Mouse (Mus musculus): ENCODE data around the gene Cacna1g. TPM values are rescaled to one million over a fixed set of nuclear protein-coding genes. Genes with fewer than 3 reads are reported as not detected.

The Cacna1g gene
- polyA plus RNA-seq, 1 experiment from 2014 or later = 30.5 TPM

- Histone ChIP-seq H3K4me2 (ENCODE audit: low read depth, low read length) (peak overlapping the region; percentile 61), H3K36me3 (ENCODE audit: control insufficient read depth, insufficient read depth, low read length) (no peaks in the 10 kb centered on the region), H3K27me3 (replicated peaks; ENCODE audit: control insufficient read depth, insufficient read depth, low read length) (peaks cover 11% of the 10 kb centered on the region; the same call in 1 of the 2 replicates), H3K4me1 (ENCODE audit: control insufficient read depth, insufficient read depth, low read length) (peaks cover 37% of the 10 kb centered on the region), H3K4me3 (ENCODE audit: low read depth, low read length) (peak overlapping the region; percentile 81), H3K9me3 (ENCODE audit: control insufficient read depth, low read length) (no peaks in the 10 kb centered on the region), H3K9ac (ENCODE audit: low read depth, low read length) (peak overlapping the region; percentile 92), H3K27ac (replicated peaks; ENCODE audit: low read depth, low read length) (peak overlapping the region; percentile 97)
- ATAC-seq (ENCODE audit: low read depth) (no peak), DNase-seq (ENCODE audit: low spot score) (no peak)
- under 1% methylated on average over 35 of the region's 52 CpGs for whole genome bisulfite sequencing
These were observed 887 bp downstream of the Cacna1g start for GRCm38 (mm10) chr11:94472916-94473706.

- WGBS = 2% methylated on average over 15 of the region's 15 CpGs
- no peaks in the 10 kb centered on the region for H3K9me3 ChIP-seq (ENCODE audit: control insufficient read depth, low read length)
- peak overlapping the region; percentile 61 for H3K4me2 ChIP-seq (ENCODE audit: low read depth, low read length)
- no peaks in the 10 kb centered on the region for H3K36me3 ChIP-seq (ENCODE audit: control insufficient read depth, insufficient read depth, low read length)
- H3K4me3 ChIP-seq (ENCODE audit: low read depth, low read length) = peak overlapping the region; percentile 81
- peak; percentile 80 for DNase-seq (ENCODE audit: low spot score)
- H3K4me1 ChIP-seq (ENCODE audit: control insufficient read depth, insufficient read depth, low read length) = peaks cover 42% of the 10 kb centered on the region
- peak overlapping the region; percentile 97 for H3K27ac ChIP-seq (replicated peaks; ENCODE audit: low read depth, low read length)
- peak overlapping the region; percentile 92 for H3K9ac ChIP-seq (ENCODE audit: low read depth, low read length)
- ATAC-seq (ENCODE audit: low read depth) = no peak
- peaks cover 11% of the 10 kb centered on the region; the same call in 1 of the 2 replicates for H3K27me3 ChIP-seq (replicated peaks; ENCODE audit: control insufficient read depth, insufficient read depth, low read length)
These were observed 1.4 kb downstream of the Cacna1g start for GRCm38 (mm10) chr11:94472585-94472915.

GRCm38 (mm10) chr11:94471740-94472584, 2.0 kb downstream of the Cacna1g start:
- H3K4me2 ChIP-seq (ENCODE audit: low read depth, low read length) = peak overlapping the region; percentile 61
- H3K9me3 ChIP-seq (ENCODE audit: control insufficient read depth, low read length) = no peaks in the 10 kb centered on the region
- peaks cover 48% of the 10 kb centered on the region for H3K4me1 ChIP-seq (ENCODE audit: control insufficient read depth, insufficient read depth, low read length)
- DNase-seq (ENCODE audit: low spot score) (peak; percentile 51), ATAC-seq (ENCODE audit: low read depth) (no peak)
- H3K36me3 ChIP-seq (ENCODE audit: control insufficient read depth, insufficient read depth, low read length) = 0 out of 2 replicates have a peak, but pooled peaks cover 4% of the 10 kb centered on the region
- peak overlapping the region; percentile 92 for H3K9ac ChIP-seq (ENCODE audit: low read depth, low read length)
- H3K4me3 ChIP-seq (ENCODE audit: low read depth, low read length) = peak overlapping the region; percentile 81
- 3% methylated on average over 17 of the region's 17 CpGs for WGBS
- peaks cover 11% of the 10 kb centered on the region; the same call in 1 of the 2 replicates for H3K27me3 ChIP-seq (replicated peaks; ENCODE audit: control insufficient read depth, insufficient read depth, low read length)
- peak overlapping the region; percentile 97 for H3K27ac ChIP-seq (replicated peaks; ENCODE audit: low read depth, low read length)

GRCm38 (mm10) chr11:94470391-94470790, 3.6 kb downstream of the Cacna1g start:
- Histone ChIP-seq H3K4me2 (ENCODE audit: low read depth, low read length) (peak overlapping the region; percentile 61), H3K36me3 (ENCODE audit: control insufficient read depth, insufficient read depth, low read length) (0 out of 2 replicates have a peak, but pooled peaks cover 10% of the 10 kb centered on the region), H3K9me3 (ENCODE audit: control insufficient read depth, low read length) (no peaks in the 10 kb centered on the region), H3K4me3 (ENCODE audit: low read depth, low read length) (peak overlapping the region; percentile 81), H3K4me1 (ENCODE audit: control insufficient read depth, insufficient read depth, low read length) (peaks cover 47% of the 10 kb centered on the region), H3K9ac (ENCODE audit: low read depth, low read length) (peak overlapping the region; percentile 92), H3K27me3 (replicated peaks; ENCODE audit: control insufficient read depth, insufficient read depth, low read length) (no peaks in the 10 kb centered on the region), H3K27ac (replicated peaks; ENCODE audit: low read depth, low read length) (peak overlapping the region; percentile 97)
- DNase-seq (ENCODE audit: low spot score) = peak; percentile 92
- no peak for ATAC-seq (ENCODE audit: low read depth)
- 21% methylated on average over 6 of the region's 7 CpGs for WGBS

GRCm38 (mm10) chr11:94469136-94470064, 4.6 kb downstream of the Cacna1g start:
- Histone ChIP-seq H3K27me3 (replicated peaks; ENCODE audit: control insufficient read depth, insufficient read depth, low read length) (no peaks in the 10 kb centered on the region), H3K4me1 (ENCODE audit: control insufficient read depth, insufficient read depth, low read length) (peaks cover 47% of the 10 kb centered on the region), H3K36me3 (ENCODE audit: control insufficient read depth, insufficient read depth, low read length) (0 out of 2 replicates have a peak, but pooled peaks cover 10% of the 10 kb centered on the region), H3K9ac (ENCODE audit: low read depth, low read length) (peak overlapping the region; percentile 51), H3K27ac (replicated peaks; ENCODE audit: low read depth, low read length) (peak overlapping the region; percentile 97), H3K4me2 (ENCODE audit: low read depth, low read length) (peak overlapping the region; percentile 61), H3K4me3 (ENCODE audit: low read depth, low read length) (peak overlapping the region; percentile 18), H3K9me3 (ENCODE audit: control insufficient read depth, low read length) (no peaks in the 10 kb centered on the region)
- DNase-seq (ENCODE audit: low spot score) = peak; percentile 83
- WGBS = 16% methylated on average over 6 of the region's 9 CpGs
- peak; percentile 14; the same call in 1 of the 2 replicates for ATAC-seq (ENCODE audit: low read depth)

GRCm38 (mm10) chr11:94468582-94469064, 5.4 kb downstream of the Cacna1g start:
- Histone ChIP-seq H3K4me2 (ENCODE audit: low read depth, low read length) (peak overlapping the region; percentile 61), H3K27me3 (replicated peaks; ENCODE audit: control insufficient read depth, insufficient read depth, low read length) (no peaks in the 10 kb centered on the region), H3K9me3 (ENCODE audit: control insufficient read depth, low read length) (no peaks in the 10 kb centered on the region), H3K27ac (replicated peaks; ENCODE audit: low read depth, low read length) (peak overlapping the region; percentile 97), H3K4me3 (ENCODE audit: low read depth, low read length) (no peak overlapping the region; the same call in 1 of the 2 replicates), H3K4me1 (ENCODE audit: control insufficient read depth, insufficient read depth, low read length) (peaks cover 46% of the 10 kb centered on the region), H3K9ac (ENCODE audit: low read depth, low read length) (no peak overlapping the region), H3K36me3 (ENCODE audit: control insufficient read depth, insufficient read depth, low read length) (0 out of 2 replicates have a peak, but pooled peaks cover 11% of the 10 kb centered on the region)
- ATAC-seq (ENCODE audit: low read depth) (peak; percentile 15; the same call in 1 of the 2 replicates), DNase-seq (ENCODE audit: low spot score) (peak; percentile 77)
- 17% methylated on average over 4 of the region's 4 CpGs for WGBS

- Histone ChIP-seq H3K27ac (replicated peaks; ENCODE audit: low read depth, low read length) (no peak overlapping the region), H3K4me1 (ENCODE audit: control insufficient read depth, insufficient read depth, low read length) (peaks cover 46% of the 10 kb centered on the region), H3K4me2 (ENCODE audit: low read depth, low read length) (no peak overlapping the region), H3K9ac (ENCODE audit: low read depth, low read length) (no peak overlapping the region), H3K9me3 (ENCODE audit: control insufficient read depth, low read length) (no peaks in the 10 kb centered on the region), H3K27me3 (replicated peaks; ENCODE audit: control insufficient read depth, insufficient read depth, low read length) (no peaks in the 10 kb centered on the region), H3K36me3 (ENCODE audit: control insufficient read depth, insufficient read depth, low read length) (peaks cover 28% of the 10 kb centered on the region; the same call in 1 of the 2 replicates), H3K4me3 (ENCODE audit: low read depth, low read length) (no peak overlapping the region)
- 84% methylated on average over 17 of the region's 17 CpGs for WGBS
- DNase-seq (ENCODE audit: low spot score) (no peak), ATAC-seq (ENCODE audit: low read depth) (no peak)
These were observed 7.6 kb downstream of the Cacna1g start for GRCm38 (mm10) chr11:94466333-94466855.

Data from embryonic facial prominence, embryonic 14.5 days (tissue).